Mouse (Mus musculus) midbrain, embryonic 16.5 days (tissue): ENCODE data around the gene Apoa5. TPM values are rescaled to one million over a fixed set of nuclear protein-coding genes. Genes with fewer than 3 reads are reported as not detected.

Experiments used
- ATAC-seq: fragments of 200-750 bp; cut with Nextera tagmentation; 2 replicates; pipeline ENCODE4 v1.8.0; 2017; ENCODE audit warnings: moderate TSS enrichment
- H3K27ac ChIP-seq: fragments of 300-500 bp; sonication (generic); 2 replicates; pipeline ENCODE4 v1.5.1; 2014; ENCODE audit warnings: mild to moderate bottlenecking, low read length, mixed read lengths
- H3K27me3 ChIP-seq: fragments of 300-500 bp; sonication (generic); 2 replicates; pipeline ENCODE4 v1.6.1; 2014; ENCODE audit warnings: low read depth, low read length, mixed read lengths; ENCODE audit not compliant: control insufficient read depth, insufficient read depth
- H3K36me3 ChIP-seq: fragments of 300-500 bp; sonication (generic); 2 replicates; pipeline ENCODE4 v1.6.1; 2014; ENCODE audit warnings: mild to moderate bottlenecking, low read length, moderate library complexity, mixed read lengths; ENCODE audit not compliant: control insufficient read depth, insufficient read depth
- H3K4me1 ChIP-seq: fragments of 300-500 bp; sonication (generic); 2 replicates; pipeline ENCODE4 v1.6.1; 2014; ENCODE audit warnings: mild to moderate bottlenecking, low read length, mixed read lengths; ENCODE audit not compliant: control insufficient read depth, insufficient read depth
- H3K4me2 ChIP-seq: fragments of 300-500 bp; sonication (generic); 2 replicates; pipeline ENCODE4 v1.6.1; 2014; ENCODE audit warnings: mild to moderate bottlenecking, low read length, mixed read lengths
- H3K4me3 ChIP-seq: fragments of 300-500 bp; sonication (generic); 2 replicates; pipeline ENCODE4 v1.5.1; 2014; ENCODE audit warnings: low read depth, mild to moderate bottlenecking, low read length, moderate library complexity, mixed read lengths
- H3K9ac ChIP-seq: fragments of 300-500 bp; sonication (generic); 2 replicates; pipeline ENCODE4 v1.6.1; 2014; ENCODE audit warnings: low read depth, low read length, mixed read lengths
- H3K9me3 ChIP-seq: fragments of 300-500 bp; sonication (generic); replicated peaks from 2 replicates; pipeline ENCODE4 v1.6.1; 2014; ENCODE audit warnings: mild to moderate bottlenecking, low read length, mixed read lengths; ENCODE audit not compliant: control insufficient read depth, poor library complexity, severe bottlenecking
- WGBS: fragments of 180-500 bp; shearing (Covaris S2); extraction: QIAGEN DNeasy Blood & Tissue Kit; methylation state at CpG from one replicate; pipeline ENCODE4 v1.1.7; 2014; 5-methylcytosine and 5-hydroxymethylcytosine counted together
- polyA plus RNA-seq: library from polyadenylated mRNA; unstranded; fragments of >200 nt; fragmentation: Nextera tagmentation; extraction: Ambion mirVana; gene quantifications from 2 replicates; pipeline ENCODE4 v1.2.1, GENCODE M21; 2015

Gene Apoa5
- polyA plus RNA-seq, 1 experiment from 2014 or later: not detected

- Histone ChIP-seq H3K4me1 (peaks cover 8% of the 10 kb centered on the region), H3K4me2 (no peak overlapping the region), H3K36me3 (no peaks in the 10 kb centered on the region), H3K4me3 (no peak overlapping the region), H3K27ac (no peak overlapping the region), H3K9ac (no peak overlapping the region), H3K9me3 (no peaks in the 10 kb centered on the region), H3K27me3 (no peaks in the 10 kb centered on the region)
- ATAC-seq: no peak
- 90% methylated on average over 6 of the region's 6 CpGs for WGBS
These were observed 33.2 kb upstream of the Apoa5 start for GRCm38 (mm10) chr9:46235196-46235595.

- Histone ChIP-seq H3K4me3 (no peak within 1 kb of the TSS), H3K27ac (no peak within 1 kb of the TSS), H3K4me2 (no peak within 1 kb of the TSS), H3K9ac (no peak within 1 kb of the TSS), H3K27me3 (no peaks in the 10 kb centered on the region), H3K36me3 (no peaks in the 10 kb centered on the region), H3K4me1 (peaks cover 6% of the 10 kb centered on the region), H3K9me3 (no peaks in the 10 kb centered on the region)
- ATAC-seq: no peak
These were observed 33.0 kb upstream of the Apoa5 start, which contains the start of gene Apoc3 for GRCm38 (mm10) chr9:46235596-46235648. Gene Apoc3 (minus strand): TSS chr9:46235636.

- H3K27me3 ChIP-seq: no peaks in the 10 kb centered on the region
- H3K36me3 ChIP-seq: no peaks in the 10 kb centered on the region
- no peak overlapping the region for H3K27ac ChIP-seq
- H3K4me1 ChIP-seq: peaks cover 4% of the 10 kb centered on the region
- 52% methylated on average over 4 of the region's 4 CpGs for WGBS
- no peak for ATAC-seq
- H3K4me2 ChIP-seq: no peak overlapping the region
- no peak overlapping the region for H3K9ac ChIP-seq
- no peaks in the 10 kb centered on the region for H3K9me3 ChIP-seq
- no peak overlapping the region for H3K4me3 ChIP-seq
These were observed 32.8 kb upstream of the Apoa5 start for GRCm38 (mm10) chr9:46235649-46236048.

- Histone ChIP-seq H3K27me3 (no peaks in the 10 kb centered on the region), H3K9me3 (no peaks in the 10 kb centered on the region), H3K4me2 (no peak overlapping the region), H3K36me3 (no peaks in the 10 kb centered on the region), H3K4me1 (no peaks in the 10 kb centered on the region), H3K27ac (no peak overlapping the region), H3K4me3 (no peak overlapping the region), H3K9ac (no peak overlapping the region)
- WGBS: 89% methylated on average over 7 of the region's 7 CpGs
- ATAC-seq: no peak
These were observed 29.6 kb upstream of the Apoa5 start for GRCm38 (mm10) chr9:46238850-46239249.

- Histone ChIP-seq H3K4me3 (no peak within 1 kb of the TSS), H3K9ac (no peak within 1 kb of the TSS), H3K36me3 (no peaks in the 10 kb centered on the region), H3K27ac (no peak within 1 kb of the TSS), H3K4me1 (no peaks in the 10 kb centered on the region), H3K4me2 (no peak within 1 kb of the TSS), H3K9me3 (no peaks in the 10 kb centered on the region), H3K27me3 (no peaks in the 10 kb centered on the region)
- ATAC-seq: no peak
- 75% methylated on average over 7 of the region's 7 CpGs for WGBS
These were observed 27.8 kb upstream of the Apoa5 start, which contains the start of gene Apoa4 for GRCm38 (mm10) chr9:46240526-46241153. Gene Apoa4 (plus strand): TSS chr9:46240696.

GRCm38 (mm10) chr9:46241818-46242217 lies 26.6 kb upstream of the Apoa5 start:
- H3K4me1 ChIP-seq: no peaks in the 10 kb centered on the region; the same call in 1 of the 2 replicates
- H3K4me3 ChIP-seq: no peak overlapping the region
- H3K27ac ChIP-seq: no peak overlapping the region
- no peak for ATAC-seq
- WGBS: 78% methylated on average over 2 of the region's 2 CpGs
- H3K4me2 ChIP-seq: no peak overlapping the region
- H3K9me3 ChIP-seq: no peaks in the 10 kb centered on the region
- no peaks in the 10 kb centered on the region for H3K36me3 ChIP-seq
- H3K9ac ChIP-seq: no peak overlapping the region
- H3K27me3 ChIP-seq: no peaks in the 10 kb centered on the region

GRCm38 (mm10) chr9:46243122-46243521 lies 25.3 kb upstream of the Apoa5 start:
- Histone ChIP-seq H3K36me3 (no peaks in the 10 kb centered on the region), H3K27ac (no peak overlapping the region), H3K4me2 (no peak overlapping the region), H3K27me3 (no peaks in the 10 kb centered on the region), H3K9me3 (no peaks in the 10 kb centered on the region), H3K4me1 (no peaks in the 10 kb centered on the region; the same call in 1 of the 2 replicates), H3K9ac (no peak overlapping the region), H3K4me3 (no peak overlapping the region)
- no peak for ATAC-seq
- WGBS: 66% methylated on average over 4 of the region's 4 CpGs

GRCm38 (mm10) chr9:46243584-46243983 lies 24.8 kb upstream of the Apoa5 start:
- Histone ChIP-seq H3K27me3 (no peaks in the 10 kb centered on the region), H3K4me1 (no peaks in the 10 kb centered on the region; the same call in 1 of the 2 replicates), H3K27ac (no peak overlapping the region), H3K9ac (no peak overlapping the region), H3K4me2 (no peak overlapping the region), H3K36me3 (no peaks in the 10 kb centered on the region), H3K4me3 (no peak overlapping the region), H3K9me3 (no peaks in the 10 kb centered on the region)
- ATAC-seq: no peak
- WGBS: 62% methylated on average over 8 of the region's 8 CpGs

- Histone ChIP-seq H3K9me3 (no peaks in the 10 kb centered on the region), H3K4me1 (no peaks in the 10 kb centered on the region; the same call in 1 of the 2 replicates), H3K36me3 (no peaks in the 10 kb centered on the region), H3K27me3 (peaks cover 1% of the 10 kb centered on the region), H3K4me2 (no peak overlapping the region), H3K9ac (no peak overlapping the region), H3K4me3 (no peak overlapping the region), H3K27ac (no peak overlapping the region)
- 26% methylated on average over 10 of the region's 11 CpGs for WGBS
- peak; percentile 89 for ATAC-seq
These were observed 21.6 kb upstream of the Apoa5 start for GRCm38 (mm10) chr9:46246752-46247324.
